Mouse (Mus musculus): ENCODE data around the gene Stx6. TPM values are rescaled to one million over a fixed set of nuclear protein-coding genes. Genes with fewer than 3 reads are reported as not detected.
A peak's percentile ranks its signal among the peaks of the same experiment; 100 is the strongest.

Gene Stx6
- polyA plus RNA-seq, 1 experiment from 2014 or later = 93.3 TPM

GRCm38 (mm10) chr1:155232786-155233185 lies 74.3 kb downstream of the Stx6 start:
- H3K4me1 ChIP-seq (ENCODE audit: control insufficient read depth, insufficient read depth, low read length) = peaks cover 17% of the 10 kb centered on the region
- H3K27me3 ChIP-seq (ENCODE audit: control insufficient read depth, insufficient read depth, low read length) = no peaks in the 10 kb centered on the region
- 65% methylated on average over 6 of the region's 6 CpGs for WGBS
- H3K9ac ChIP-seq (replicated peaks; ENCODE audit: low read length) = no peak overlapping the region
- ATAC-seq (replicated peaks; ENCODE audit: insufficient number of reproducible peaks, low FRiP score, low TSS enrichment, low read depth) = no peak
- no peak overlapping the region for H3K4me3 ChIP-seq (ENCODE audit: low read depth, low read length)
- H3K9me3 ChIP-seq (replicated peaks; ENCODE audit: control insufficient read depth, low read length) = no peaks in the 10 kb centered on the region
- H3K27ac ChIP-seq (replicated peaks; ENCODE audit: low read depth, low read length) = no peak overlapping the region
- DNase-seq (ENCODE audit: low spot score) = no peak
- no peak overlapping the region for H3K4me2 ChIP-seq (ENCODE audit: low read depth, low read length)
- H3K36me3 ChIP-seq (replicated peaks; ENCODE audit: control insufficient read depth, insufficient read depth, low read depth, low read length) = no peaks in the 10 kb centered on the region

GRCm38 (mm10) chr1:155233378-155233777 lies 74.9 kb downstream of the Stx6 start:
- no peaks in the 10 kb centered on the region for H3K9me3 ChIP-seq (replicated peaks; ENCODE audit: control insufficient read depth, low read length)
- WGBS = 83% methylated on average over 9 of the region's 9 CpGs
- H3K4me3 ChIP-seq (ENCODE audit: low read depth, low read length) = no peak overlapping the region
- H3K36me3 ChIP-seq (replicated peaks; ENCODE audit: control insufficient read depth, insufficient read depth, low read depth, low read length) = no peaks in the 10 kb centered on the region
- H3K27ac ChIP-seq (replicated peaks; ENCODE audit: low read depth, low read length) = peak overlapping the region; percentile 79
- no peaks in the 10 kb centered on the region for H3K27me3 ChIP-seq (ENCODE audit: control insufficient read depth, insufficient read depth, low read length)
- H3K4me2 ChIP-seq (ENCODE audit: low read depth, low read length) = no peak overlapping the region
- H3K9ac ChIP-seq (replicated peaks; ENCODE audit: low read length) = no peak overlapping the region
- ATAC-seq (replicated peaks; ENCODE audit: insufficient number of reproducible peaks, low FRiP score, low TSS enrichment, low read depth) = no peak
- peaks cover 17% of the 10 kb centered on the region for H3K4me1 ChIP-seq (ENCODE audit: control insufficient read depth, insufficient read depth, low read length)
- no peak for DNase-seq (ENCODE audit: low spot score)

GRCm38 (mm10) chr1:155233931-155234607 lies 75.6 kb downstream of the Stx6 start:
- peak overlapping the region; percentile 18; the same call in 1 of the 2 replicates for H3K9ac ChIP-seq (replicated peaks; ENCODE audit: low read length)
- H3K27me3 ChIP-seq (ENCODE audit: control insufficient read depth, insufficient read depth, low read length) = no peaks in the 10 kb centered on the region
- 20% methylated on average over 14 of the region's 14 CpGs for WGBS
- peaks cover 17% of the 10 kb centered on the region for H3K4me1 ChIP-seq (ENCODE audit: control insufficient read depth, insufficient read depth, low read length)
- no peaks in the 10 kb centered on the region for H3K36me3 ChIP-seq (replicated peaks; ENCODE audit: control insufficient read depth, insufficient read depth, low read depth, low read length)
- DNase-seq (ENCODE audit: low spot score) (peak; percentile 58), ATAC-seq (replicated peaks; ENCODE audit: insufficient number of reproducible peaks, low FRiP score, low TSS enrichment, low read depth) (peak; percentile 14; the same call in 1 of the 2 replicates)
- no peak overlapping the region; the same call in 1 of the 2 replicates for H3K4me2 ChIP-seq (ENCODE audit: low read depth, low read length)
- H3K9me3 ChIP-seq (replicated peaks; ENCODE audit: control insufficient read depth, low read length) = no peaks in the 10 kb centered on the region
- H3K4me3 ChIP-seq (ENCODE audit: low read depth, low read length) = no peak overlapping the region
- peak overlapping the region; percentile 79 for H3K27ac ChIP-seq (replicated peaks; ENCODE audit: low read depth, low read length)

DNA sequence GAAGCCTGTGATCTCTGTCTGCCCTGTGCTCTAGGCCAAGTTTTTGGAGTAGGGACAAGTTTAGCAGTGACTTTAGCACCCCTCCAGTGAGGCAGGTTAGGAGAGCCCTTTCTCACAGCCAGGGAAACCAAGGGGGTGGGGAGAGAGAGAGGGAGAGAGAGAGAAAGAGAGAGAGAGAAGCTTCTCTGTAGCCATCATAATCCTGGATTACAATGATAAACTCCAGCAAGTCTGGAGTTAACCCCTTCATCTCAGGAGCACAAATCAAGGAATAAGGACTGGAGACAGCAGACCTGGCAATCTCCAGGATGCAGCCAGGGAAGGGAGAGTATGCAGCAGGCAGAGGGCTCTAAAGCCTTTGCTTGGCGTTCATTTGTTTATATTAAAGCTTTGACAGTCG lies 77.1 kb downstream of the Stx6 start:
- Histone ChIP-seq H3K4me3 (ENCODE audit: low read depth, low read length) (no peak overlapping the region), H3K4me2 (ENCODE audit: low read depth, low read length) (no peak overlapping the region), H3K4me1 (ENCODE audit: control insufficient read depth, insufficient read depth, low read length) (peaks cover 13% of the 10 kb centered on the region), H3K36me3 (replicated peaks; ENCODE audit: control insufficient read depth, insufficient read depth, low read depth, low read length) (no peaks in the 10 kb centered on the region), H3K27me3 (ENCODE audit: control insufficient read depth, insufficient read depth, low read length) (no peaks in the 10 kb centered on the region), H3K9ac (replicated peaks; ENCODE audit: low read length) (no peak overlapping the region), H3K9me3 (replicated peaks; ENCODE audit: control insufficient read depth, low read length) (no peaks in the 10 kb centered on the region), H3K27ac (replicated peaks; ENCODE audit: low read depth, low read length) (no peak overlapping the region)
- 33% methylated on average over 2 of the region's 2 CpGs for WGBS
- DNase-seq (ENCODE audit: low spot score) = no peak
- ATAC-seq (replicated peaks; ENCODE audit: insufficient number of reproducible peaks, low FRiP score, low TSS enrichment, low read depth) = no peak

GRCm38 (mm10) chr1:155236306-155237024 lies 78.0 kb downstream of the Stx6 start:
- H3K4me3 ChIP-seq (ENCODE audit: low read depth, low read length) = no peak overlapping the region
- H3K4me2 ChIP-seq (ENCODE audit: low read depth, low read length) = no peak overlapping the region
- 70% methylated on average over 13 of the region's 13 CpGs for WGBS
- no peak overlapping the region for H3K9ac ChIP-seq (replicated peaks; ENCODE audit: low read length)
- H3K27me3 ChIP-seq (ENCODE audit: control insufficient read depth, insufficient read depth, low read length) = no peaks in the 10 kb centered on the region
- DNase-seq (ENCODE audit: low spot score) = no peak
- no peaks in the 10 kb centered on the region for H3K36me3 ChIP-seq (replicated peaks; ENCODE audit: control insufficient read depth, insufficient read depth, low read depth, low read length)
- H3K9me3 ChIP-seq (replicated peaks; ENCODE audit: control insufficient read depth, low read length) = no peaks in the 10 kb centered on the region
- H3K27ac ChIP-seq (replicated peaks; ENCODE audit: low read depth, low read length) = no peak overlapping the region
- H3K4me1 ChIP-seq (ENCODE audit: control insufficient read depth, insufficient read depth, low read length) = peaks cover 13% of the 10 kb centered on the region
- ATAC-seq (replicated peaks; ENCODE audit: insufficient number of reproducible peaks, low FRiP score, low TSS enrichment, low read depth) = no peak

DNA sequence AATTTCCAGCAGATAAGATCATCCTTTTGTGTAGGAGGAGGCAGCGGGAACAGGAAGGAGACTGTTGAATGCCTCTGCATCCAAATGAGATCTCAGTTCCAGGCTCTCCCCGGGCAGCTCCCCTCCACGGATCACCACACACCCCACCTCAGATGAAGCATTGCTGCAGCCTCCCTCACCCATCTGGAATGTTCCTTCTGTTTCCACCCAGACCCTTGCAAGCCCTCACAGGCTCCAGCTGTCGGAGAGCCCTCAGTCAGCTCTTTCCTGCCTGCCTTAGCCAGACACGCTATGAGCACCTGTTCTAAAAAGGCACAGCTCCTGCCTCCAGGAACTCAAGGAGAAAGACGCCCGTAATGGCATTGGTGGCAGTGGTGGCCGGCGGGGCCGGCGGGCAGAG lies 78.9 kb downstream of the Stx6 start:
- no peaks in the 10 kb centered on the region for H3K36me3 ChIP-seq (replicated peaks; ENCODE audit: control insufficient read depth, insufficient read depth, low read depth, low read length)
- H3K9ac ChIP-seq (replicated peaks; ENCODE audit: low read length) = no peak overlapping the region
- H3K27ac ChIP-seq (replicated peaks; ENCODE audit: low read depth, low read length) = no peak overlapping the region
- DNase-seq (ENCODE audit: low spot score) = no peak
- WGBS = 77% methylated on average over 11 of the region's 11 CpGs
- no peak overlapping the region for H3K4me2 ChIP-seq (ENCODE audit: low read depth, low read length)
- peaks cover 13% of the 10 kb centered on the region for H3K4me1 ChIP-seq (ENCODE audit: control insufficient read depth, insufficient read depth, low read length)
- H3K27me3 ChIP-seq (ENCODE audit: control insufficient read depth, insufficient read depth, low read length) = no peaks in the 10 kb centered on the region
- no peak overlapping the region for H3K4me3 ChIP-seq (ENCODE audit: low read depth, low read length)
- no peaks in the 10 kb centered on the region for H3K9me3 ChIP-seq (replicated peaks; ENCODE audit: control insufficient read depth, low read length)
- ATAC-seq (replicated peaks; ENCODE audit: insufficient number of reproducible peaks, low FRiP score, low TSS enrichment, low read depth) = no peak

GRCm38 (mm10) chr1:155238126-155238525 lies 79.6 kb downstream of the Stx6 start:
- no peak for ATAC-seq (replicated peaks; ENCODE audit: insufficient number of reproducible peaks, low FRiP score, low TSS enrichment, low read depth)
- WGBS = 82% methylated on average over 5 of the region's 5 CpGs
- Histone ChIP-seq H3K27me3 (ENCODE audit: control insufficient read depth, insufficient read depth, low read length) (no peaks in the 10 kb centered on the region), H3K9ac (replicated peaks; ENCODE audit: low read length) (no peak overlapping the region), H3K4me3 (ENCODE audit: low read depth, low read length) (no peak overlapping the region), H3K4me1 (ENCODE audit: control insufficient read depth, insufficient read depth, low read length) (peaks cover 14% of the 10 kb centered on the region), H3K9me3 (replicated peaks; ENCODE audit: control insufficient read depth, low read length) (no peaks in the 10 kb centered on the region), H3K4me2 (ENCODE audit: low read depth, low read length) (no peak overlapping the region), H3K27ac (replicated peaks; ENCODE audit: low read depth, low read length) (no peak overlapping the region), H3K36me3 (replicated peaks; ENCODE audit: control insufficient read depth, insufficient read depth, low read depth, low read length) (no peaks in the 10 kb centered on the region)
- no peak for DNase-seq (ENCODE audit: low spot score)

GRCm38 (mm10) chr1:155239169-155239568 lies 80.7 kb downstream of the Stx6 start:
- DNase-seq (ENCODE audit: low spot score) (no peak), ATAC-seq (replicated peaks; ENCODE audit: insufficient number of reproducible peaks, low FRiP score, low TSS enrichment, low read depth) (no peak)
- Histone ChIP-seq H3K4me1 (ENCODE audit: control insufficient read depth, insufficient read depth, low read length) (peaks cover 5% of the 10 kb centered on the region), H3K27ac (replicated peaks; ENCODE audit: low read depth, low read length) (no peak overlapping the region), H3K9ac (replicated peaks; ENCODE audit: low read length) (no peak overlapping the region), H3K4me3 (ENCODE audit: low read depth, low read length) (no peak overlapping the region), H3K36me3 (replicated peaks; ENCODE audit: control insufficient read depth, insufficient read depth, low read depth, low read length) (no peaks in the 10 kb centered on the region), H3K4me2 (ENCODE audit: low read depth, low read length) (no peak overlapping the region), H3K9me3 (replicated peaks; ENCODE audit: control insufficient read depth, low read length) (no peaks in the 10 kb centered on the region), H3K27me3 (ENCODE audit: control insufficient read depth, insufficient read depth, low read length) (no peaks in the 10 kb centered on the region)
- WGBS = 68% methylated on average over 4 of the region's 4 CpGs
